Mouse (Mus musculus) forebrain, embryonic 12.5 days (tissue): Measurements from ENCODE around the gene Myrip. TPM values are rescaled to one million over a fixed set of nuclear protein-coding genes. Genes with fewer than 3 reads are reported as not detected.

Source experiments
- polyA plus RNA-seq: library from polyadenylated mRNA; unstranded; fragments of >200 nt; fragmentation: Nextera tagmentation; extraction: Ambion mirVana; gene quantifications from 2 replicates; pipeline ENCODE4 v1.2.1, GENCODE M21; 2016

The Myrip gene
- polyA plus RNA-seq, 1 experiment from 2014 or later: 0.96 TPM

Other genes starting within 250 kb of the Myrip start
- gene Cx3cr1, start 231.6 kb upstream of the Myrip start, polyA plus RNA-seq: 5.1 TPM in 2 replicates
- gene Ccr8, start 209.4 kb upstream of the Myrip start, polyA plus RNA-seq: not detected in 2 replicates
- 28.6 and 32.7 TPM in 2 replicates for gene Slc25a38, start 191.1 kb upstream of the Myrip start, polyA plus RNA-seq
- 997 and 1,048 TPM in 2 replicates for gene Rpsa, start 173.8 kb upstream of the Myrip start, polyA plus RNA-seq
- 1.3 and 1.7 TPM in 2 replicates for gene Mobp, start 151.8 kb upstream of the Myrip start, polyA plus RNA-seq
- 407 and 434 TPM in 2 replicates for gene Eif1b, start 190.7 kb downstream of the Myrip start, polyA plus RNA-seq
- gene Entpd3, start 238.3 kb downstream of the Myrip start, polyA plus RNA-seq: 0.23 and 0.36 TPM in 2 replicates